Mouse (Mus musculus): Measurements from ENCODE around the gene Fbxo33. TPM values are rescaled to one million over a fixed set of nuclear protein-coding genes. Genes with fewer than 3 reads are reported as not detected.
A peak's percentile ranks its signal among the peaks of the same experiment; 100 is the strongest.

Gene Fbxo33
- polyA plus RNA-seq, 1 experiment from 2014 or later, result 4.2 TPM

DNA sequence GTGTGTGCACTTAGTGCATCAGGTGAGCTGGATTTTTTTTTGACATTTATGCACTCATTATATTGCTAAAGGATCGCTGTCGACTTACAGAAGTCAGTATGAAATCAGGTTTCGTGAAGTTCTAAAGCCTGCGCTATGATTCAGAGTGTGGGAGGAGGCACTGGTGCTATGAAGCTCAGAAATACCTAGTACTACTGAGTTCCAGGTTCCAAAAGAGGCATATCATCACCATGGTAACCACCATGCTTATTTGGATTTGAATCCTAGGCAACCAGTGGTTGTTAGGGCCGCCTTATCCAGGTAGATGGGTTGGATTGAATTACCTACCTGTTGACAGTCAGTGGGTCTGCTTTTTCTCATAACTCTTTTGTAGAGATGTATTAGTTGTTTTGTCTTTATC is 8.9 kb upstream of the Fbxo33 start:
- H3K4me2 ChIP-seq, result no peak overlapping the region
- 83% methylated on average over 5 of the region's 5 CpGs for WGBS
- no peaks in the 10 kb centered on the region for H3K4me1 ChIP-seq
- H3K36me3 ChIP-seq, result no peaks in the 10 kb centered on the region
- peaks cover 10% of the 10 kb centered on the region; the same call in 1 of the 2 replicates for H3K9me3 ChIP-seq
- H3K4me3 ChIP-seq, result no peak overlapping the region
- no peak overlapping the region for H3K9ac ChIP-seq
- no peak overlapping the region for H3K27ac ChIP-seq (replicated peaks)
- no peaks in the 10 kb centered on the region for H3K27me3 ChIP-seq (replicated peaks)
- no peak for ATAC-seq (ENCODE audit: extremely low read depth, insufficient number of reproducible peaks, low FRiP score, low TSS enrichment)

- Histone ChIP-seq H3K4me3 (peak overlapping the region; percentile 79), H3K27me3 (replicated peaks) (no peaks in the 10 kb centered on the region), H3K4me2 (peak overlapping the region; percentile 88), H3K36me3 (no peaks in the 10 kb centered on the region), H3K4me1 (peaks cover 26% of the 10 kb centered on the region), H3K9me3 (no peaks in the 10 kb centered on the region), H3K9ac (peak overlapping the region; percentile 85), H3K27ac (replicated peaks) (peak overlapping the region; percentile 95)
- no peak; the same call in 1 of the 2 replicates for ATAC-seq (ENCODE audit: extremely low read depth, insufficient number of reproducible peaks, low FRiP score, low TSS enrichment)
- WGBS, result under 1% methylated on average over 63 of the region's 69 CpGs
These were observed 744 bp downstream of the Fbxo33 start for GRCm38 (mm10) chr12:59218640-59219321.

GRCm38 (mm10) chr12:59217331-59217730 is 2.2 kb downstream of the Fbxo33 start:
- no peaks in the 10 kb centered on the region for H3K9me3 ChIP-seq
- H3K4me1 ChIP-seq, result peaks cover 26% of the 10 kb centered on the region
- peak overlapping the region; percentile 79 for H3K4me3 ChIP-seq
- 67% methylated on average over 3 of the region's 3 CpGs for WGBS
- no peak for ATAC-seq (ENCODE audit: extremely low read depth, insufficient number of reproducible peaks, low FRiP score, low TSS enrichment)
- H3K27ac ChIP-seq (replicated peaks), result no peak overlapping the region
- peaks cover 6% of the 10 kb centered on the region for H3K36me3 ChIP-seq
- peak overlapping the region; percentile 85; the same call in 1 of the 2 replicates for H3K9ac ChIP-seq
- H3K27me3 ChIP-seq (replicated peaks), result no peaks in the 10 kb centered on the region
- peak overlapping the region; percentile 88 for H3K4me2 ChIP-seq

DNA sequence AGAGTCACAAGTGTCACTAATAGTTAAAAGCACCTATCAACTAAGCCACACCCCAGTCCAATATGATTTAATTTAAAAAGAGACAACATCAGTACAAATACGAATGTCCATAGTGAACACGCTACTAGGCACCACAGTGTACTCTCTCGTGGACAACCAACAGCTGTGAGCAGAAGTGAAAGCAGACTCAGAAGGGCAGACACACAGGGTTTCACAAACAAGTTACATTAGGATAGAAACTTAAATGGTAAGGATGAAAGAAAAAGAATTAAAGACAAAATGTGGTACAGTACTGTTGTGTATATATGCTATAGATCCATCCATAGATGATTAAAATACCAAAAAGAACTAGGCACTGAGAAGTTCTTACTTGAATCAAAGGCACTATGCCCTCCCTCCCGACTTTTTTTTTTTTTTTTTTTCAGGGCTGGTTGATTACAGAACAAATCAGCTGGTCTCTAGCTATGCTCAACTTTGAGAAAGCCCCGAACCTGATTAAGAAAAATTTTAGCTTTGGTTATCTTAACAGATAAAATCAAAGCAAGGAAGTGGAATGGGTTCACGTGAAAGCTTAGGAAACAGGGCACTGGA is 2.8 kb downstream of the Fbxo33 start:
- Histone ChIP-seq H3K27ac (replicated peaks) (no peak overlapping the region), H3K4me1 (peaks cover 26% of the 10 kb centered on the region), H3K36me3 (peaks cover 11% of the 10 kb centered on the region), H3K4me2 (peak overlapping the region; percentile 88), H3K27me3 (replicated peaks) (no peaks in the 10 kb centered on the region), H3K9me3 (no peaks in the 10 kb centered on the region), H3K9ac (no peak overlapping the region), H3K4me3 (no peak overlapping the region)
- no peak for ATAC-seq (ENCODE audit: extremely low read depth, insufficient number of reproducible peaks, low FRiP score, low TSS enrichment)
- WGBS, result 74% methylated on average over 6 of the region's 6 CpGs

GRCm38 (mm10) chr12:59216176-59216575 is 3.3 kb downstream of the Fbxo33 start:
- peaks cover 26% of the 10 kb centered on the region for H3K4me1 ChIP-seq
- no peak for ATAC-seq (ENCODE audit: extremely low read depth, insufficient number of reproducible peaks, low FRiP score, low TSS enrichment)
- H3K4me3 ChIP-seq, result no peak overlapping the region
- no peak overlapping the region for H3K9ac ChIP-seq
- H3K4me2 ChIP-seq, result no peak overlapping the region; the same call in 1 of the 2 replicates
- H3K27ac ChIP-seq (replicated peaks), result no peak overlapping the region
- 93% methylated on average over 4 of the region's 4 CpGs for WGBS
- no peaks in the 10 kb centered on the region for H3K27me3 ChIP-seq (replicated peaks)
- 0 out of 2 replicates have a peak, but pooled peaks cover 4% of the 10 kb centered on the region for H3K9me3 ChIP-seq
- H3K36me3 ChIP-seq, result peaks cover 17% of the 10 kb centered on the region

DNA sequence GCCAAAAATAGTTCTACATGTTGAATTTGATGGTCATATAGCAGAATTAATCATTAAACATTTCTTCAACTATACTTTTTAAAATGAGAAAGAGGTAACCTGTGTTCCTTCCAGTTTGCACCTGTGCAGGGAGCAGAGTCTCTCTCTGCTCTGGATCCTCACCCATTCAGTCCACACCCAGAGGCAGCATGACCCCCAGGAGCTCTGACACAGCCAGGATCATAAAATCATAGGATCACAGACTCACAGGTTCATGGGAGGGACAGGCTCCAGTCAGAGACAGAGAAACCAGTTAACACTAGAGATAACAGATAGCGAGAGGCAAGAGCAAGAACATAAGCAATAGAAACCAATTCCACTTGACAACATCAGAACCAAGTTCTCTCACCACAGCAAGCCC is 11.7 kb downstream of the Fbxo33 start:
- 0 out of 2 replicates have a peak, but pooled peaks cover 4% of the 10 kb centered on the region for H3K9me3 ChIP-seq
- peaks cover 11% of the 10 kb centered on the region for H3K4me1 ChIP-seq
- H3K27me3 ChIP-seq (replicated peaks), result no peaks in the 10 kb centered on the region
- WGBS, result 50% methylated on average over 1 of the region's 1 CpGs
- no peak overlapping the region for H3K4me2 ChIP-seq
- no peak for ATAC-seq (ENCODE audit: extremely low read depth, insufficient number of reproducible peaks, low FRiP score, low TSS enrichment)
- H3K4me3 ChIP-seq, result no peak overlapping the region
- H3K36me3 ChIP-seq, result peaks cover 44% of the 10 kb centered on the region
- no peak overlapping the region for H3K9ac ChIP-seq
- no peak overlapping the region for H3K27ac ChIP-seq (replicated peaks)

GRCm38 (mm10) chr12:59207000-59207390 is 12.5 kb downstream of the Fbxo33 start:
- Histone ChIP-seq H3K27me3 (replicated peaks) (no peaks in the 10 kb centered on the region), H3K9me3 (0 out of 2 replicates have a peak, but pooled peaks cover 4% of the 10 kb centered on the region), H3K27ac (replicated peaks) (0 out of 2 replicates have a peak overlapping the region, but pooled peaks have one; percentile 4), H3K36me3 (peaks cover 42% of the 10 kb centered on the region), H3K4me2 (no peak overlapping the region), H3K9ac (no peak overlapping the region), H3K4me3 (no peak overlapping the region), H3K4me1 (peaks cover 11% of the 10 kb centered on the region)
- 78% methylated on average over 3 of the region's 3 CpGs for WGBS
- no peak for ATAC-seq (ENCODE audit: extremely low read depth, insufficient number of reproducible peaks, low FRiP score, low TSS enrichment)

GRCm38 (mm10) chr12:59206208-59206999 is 13.1 kb downstream of the Fbxo33 start:
- Histone ChIP-seq H3K4me1 (peaks cover 11% of the 10 kb centered on the region), H3K36me3 (peaks cover 38% of the 10 kb centered on the region), H3K9me3 (0 out of 2 replicates have a peak, but pooled peaks cover 2% of the 10 kb centered on the region), H3K9ac (no peak overlapping the region), H3K27ac (replicated peaks) (0 out of 2 replicates have a peak overlapping the region, but pooled peaks have one; percentile 4), H3K4me2 (no peak overlapping the region), H3K27me3 (replicated peaks) (no peaks in the 10 kb centered on the region), H3K4me3 (no peak overlapping the region)
- no peak for ATAC-seq (ENCODE audit: extremely low read depth, insufficient number of reproducible peaks, low FRiP score, low TSS enrichment)
- 84% methylated on average over 4 of the region's 4 CpGs for WGBS

DNA sequence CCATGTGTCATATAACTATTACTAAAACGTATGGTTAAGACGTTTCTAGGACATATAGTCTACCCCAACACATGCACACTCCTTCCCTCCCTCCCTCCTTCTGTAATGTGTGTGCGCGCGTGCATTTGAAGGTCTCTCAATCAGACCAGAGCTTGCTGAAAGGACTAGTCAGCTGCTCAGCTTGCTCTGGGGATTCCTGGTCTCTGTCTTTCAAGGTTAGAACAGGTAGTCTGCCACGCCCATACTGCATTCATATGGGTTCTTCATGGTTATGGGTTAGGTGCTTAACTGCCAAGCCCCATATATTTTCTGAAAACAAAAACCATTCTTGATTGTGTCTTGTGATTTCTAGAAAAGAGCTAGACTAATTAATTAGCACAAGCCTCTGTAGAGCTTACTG is 14.0 kb downstream of the Fbxo33 start:
- Histone ChIP-seq H3K9ac (no peak overlapping the region), H3K4me1 (peaks cover 11% of the 10 kb centered on the region), H3K9me3 (no peaks in the 10 kb centered on the region), H3K27me3 (replicated peaks) (no peaks in the 10 kb centered on the region), H3K27ac (replicated peaks) (no peak overlapping the region), H3K4me3 (no peak overlapping the region), H3K36me3 (peaks cover 38% of the 10 kb centered on the region), H3K4me2 (no peak overlapping the region)
- WGBS, result 93% methylated on average over 6 of the region's 6 CpGs
- ATAC-seq (ENCODE audit: extremely low read depth, insufficient number of reproducible peaks, low FRiP score, low TSS enrichment), result no peak

GRCm38 (mm10) chr12:59199361-59199760 is 20.2 kb downstream of the Fbxo33 start:
- Histone ChIP-seq H3K36me3 (peaks cover 64% of the 10 kb centered on the region), H3K27ac (replicated peaks) (no peak overlapping the region), H3K27me3 (replicated peaks) (no peaks in the 10 kb centered on the region), H3K4me1 (peaks cover 14% of the 10 kb centered on the region), H3K9me3 (no peaks in the 10 kb centered on the region), H3K4me2 (no peak overlapping the region), H3K4me3 (no peak overlapping the region), H3K9ac (no peak overlapping the region)
- WGBS, result 92% methylated on average over 2 of the region's 2 CpGs
- ATAC-seq (ENCODE audit: extremely low read depth, insufficient number of reproducible peaks, low FRiP score, low TSS enrichment), result no peak

GRCm38 (mm10) chr12:59198750-59199149 is 20.8 kb downstream of the Fbxo33 start:
- Histone ChIP-seq H3K4me3 (no peak overlapping the region), H3K9ac (no peak overlapping the region), H3K4me2 (no peak overlapping the region), H3K27ac (replicated peaks) (no peak overlapping the region), H3K36me3 (peaks cover 59% of the 10 kb centered on the region), H3K4me1 (peaks cover 16% of the 10 kb centered on the region), H3K9me3 (no peaks in the 10 kb centered on the region), H3K27me3 (replicated peaks) (no peaks in the 10 kb centered on the region)
- 53% methylated on average over 4 of the region's 4 CpGs for WGBS
- ATAC-seq (ENCODE audit: extremely low read depth, insufficient number of reproducible peaks, low FRiP score, low TSS enrichment), result no peak

Measured in heart, embryonic 13.5 days (tissue).